Mouse (Mus musculus): ENCODE measurements at regions not wholly inside any gene's neighbourhood (a gene's known extent, or its start where the extent isn't known, plus 50 kb on each side); places are given as distances from the start of the nearest gene placed in this dataset.

- no peak for DNase-seq
Observed at GRCm38 (mm10) chr6:143634334-143634733, 467.3 kb downstream of the Etnk1 start.

GRCm38 (mm10) chr6:143635043-143635442, 468.0 kb downstream of the Etnk1 start:
- no peak for DNase-seq

GRCm38 (mm10) chr6:143640652-143641051, 473.6 kb downstream of the Etnk1 start:
- DNase-seq, result peak; percentile 37 to 58

GRCm38 (mm10) chr6:143642052-143642451, 475.0 kb downstream of the Etnk1 start:
- no peak for DNase-seq

GRCm38 (mm10) chr6:143645989-143646388, 479.0 kb downstream of the Etnk1 start:
- no peak for DNase-seq

- no peak for DNase-seq
Observed at GRCm38 (mm10) chr6:143648501-143648900, 481.5 kb downstream of the Etnk1 start.

DNA sequence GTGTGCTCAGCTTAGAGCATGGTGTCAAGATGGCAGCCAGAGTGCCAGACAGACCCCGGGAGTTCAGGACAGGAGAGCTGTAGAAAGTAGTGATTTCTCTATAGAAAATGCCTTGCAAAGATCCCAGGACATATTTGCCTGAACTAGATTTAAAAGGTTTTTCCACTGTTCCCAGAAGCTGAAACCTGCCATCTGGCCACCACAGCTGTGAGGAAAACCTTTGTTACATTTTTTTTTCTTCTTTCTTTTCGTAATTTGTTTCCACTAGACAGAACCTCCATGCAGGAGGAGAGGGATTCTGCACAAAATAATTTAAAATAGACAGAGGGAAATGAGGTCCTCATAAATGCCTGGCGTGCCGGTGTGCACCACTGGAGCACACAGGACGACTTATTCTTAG, 489.6 kb downstream of the Etnk1 start:
- DNase-seq, result no peak

DNA sequence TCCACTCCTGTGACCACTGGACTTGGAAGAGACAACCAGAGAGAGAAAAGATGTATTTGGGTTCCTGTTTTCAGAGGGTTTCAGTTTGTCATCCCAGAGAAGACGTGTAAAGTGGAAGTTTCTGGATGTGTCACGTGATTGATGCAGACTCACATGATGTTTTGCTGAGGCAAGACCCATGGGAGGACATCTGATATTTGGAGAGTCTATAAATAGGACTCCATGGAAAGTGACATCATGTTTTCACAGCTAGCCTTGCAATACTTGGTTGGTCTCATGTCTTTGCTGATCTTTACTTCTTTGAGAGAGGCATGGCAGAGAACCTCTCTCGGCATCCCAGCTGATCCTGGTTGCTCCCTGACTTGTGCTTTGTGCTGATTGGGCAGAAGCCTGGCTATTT, 493.8 kb downstream of the Etnk1 start:
- DNase-seq, result no peak

DNA sequence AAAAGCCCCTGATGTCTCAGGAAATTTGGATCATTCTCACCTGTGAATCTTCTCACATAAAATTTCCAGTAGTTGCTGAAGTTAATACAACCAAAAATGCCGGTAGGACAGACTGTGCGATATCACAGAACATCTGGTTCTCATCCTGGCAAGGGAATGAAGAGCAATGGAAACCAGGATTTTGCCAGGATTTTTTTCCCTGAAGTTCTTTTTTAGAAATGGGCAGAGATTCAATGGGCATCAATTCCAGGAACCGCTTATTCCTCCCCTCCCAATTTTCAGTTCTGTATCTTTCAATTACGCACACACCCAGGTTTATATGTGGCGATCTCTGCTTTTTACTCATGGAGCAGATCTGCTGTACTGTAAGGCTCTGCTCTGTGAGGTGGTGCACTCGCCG, 496.3 kb downstream of the Etnk1 start:
- DNase-seq, result no peak

DNA sequence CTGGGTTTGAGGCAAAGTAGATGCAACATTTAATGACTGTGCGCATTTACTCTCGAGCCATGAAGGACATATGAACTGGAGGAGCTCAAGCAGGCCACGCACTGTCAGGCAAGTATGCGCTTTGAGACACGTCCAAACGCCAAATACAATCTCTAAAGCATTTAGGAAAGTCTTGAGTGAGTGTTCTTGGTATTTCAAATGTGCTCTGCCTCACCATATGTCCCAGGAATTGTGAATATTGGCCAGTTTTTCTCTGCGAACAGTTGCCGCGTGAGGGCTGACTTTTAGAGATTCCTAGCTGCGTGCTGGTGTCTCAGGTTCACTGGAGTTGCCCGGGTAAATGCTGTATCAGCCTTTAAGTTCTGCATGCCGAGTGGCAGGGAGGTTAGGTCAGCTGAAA, 498.4 kb downstream of the Etnk1 start:
- no peak for DNase-seq

DNA sequence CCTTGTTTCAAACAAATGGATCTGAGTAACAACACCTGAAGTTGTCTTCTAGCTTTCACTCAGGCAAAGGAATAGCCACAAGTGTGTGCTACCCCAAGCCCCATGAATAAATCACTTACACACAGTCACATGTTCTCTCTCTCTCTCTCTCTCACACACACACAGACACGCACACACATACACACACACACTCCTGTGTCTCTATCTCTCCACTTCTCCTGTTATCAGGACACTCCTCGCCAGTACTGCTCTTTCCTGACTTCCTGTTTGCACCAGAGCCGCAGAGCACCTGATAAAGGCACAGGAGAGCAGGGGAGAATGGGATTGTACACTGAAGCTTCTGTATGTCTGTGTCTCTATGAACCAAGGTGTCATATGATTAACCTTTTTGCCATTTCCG, 501.5 kb downstream of the Etnk1 start:
- DNase-seq, result no peak

DNA sequence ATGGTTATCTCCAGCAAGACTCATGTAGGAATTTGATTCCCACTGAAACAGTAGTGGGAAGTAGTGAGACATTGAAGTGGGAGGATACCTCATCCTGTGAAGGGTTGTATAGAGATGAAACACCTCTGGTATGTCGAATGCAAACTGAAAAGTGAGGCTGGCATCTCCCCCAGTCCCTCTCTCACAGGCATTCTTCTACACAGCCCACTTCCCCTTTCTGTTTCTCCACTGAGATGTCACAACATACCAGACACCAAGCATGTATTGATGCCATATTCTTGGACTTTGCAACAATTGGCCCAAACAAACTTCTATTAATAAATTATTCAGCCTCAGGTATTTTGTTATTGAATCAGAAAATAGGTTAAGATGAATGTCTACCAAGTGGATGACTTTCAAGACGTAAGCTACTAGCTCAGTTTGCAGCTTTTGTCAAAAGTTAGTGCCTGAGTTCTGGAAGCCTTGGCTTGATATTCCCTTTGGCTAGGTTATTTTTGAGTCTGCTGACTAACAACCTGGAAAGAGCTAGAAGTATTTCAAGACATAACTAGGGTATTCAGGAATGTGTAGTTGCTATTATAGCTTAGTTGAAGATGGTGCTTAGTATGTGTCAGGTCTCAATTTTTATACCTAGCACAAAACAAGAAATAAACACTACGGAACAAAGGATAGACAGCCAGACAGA, 502.6 kb downstream of the Etnk1 start:
- no peak for DNase-seq

GRCm38 (mm10) chr6:143690131-143690530, 523.1 kb downstream of the Etnk1 start:
- no peak for DNase-seq

DNA sequence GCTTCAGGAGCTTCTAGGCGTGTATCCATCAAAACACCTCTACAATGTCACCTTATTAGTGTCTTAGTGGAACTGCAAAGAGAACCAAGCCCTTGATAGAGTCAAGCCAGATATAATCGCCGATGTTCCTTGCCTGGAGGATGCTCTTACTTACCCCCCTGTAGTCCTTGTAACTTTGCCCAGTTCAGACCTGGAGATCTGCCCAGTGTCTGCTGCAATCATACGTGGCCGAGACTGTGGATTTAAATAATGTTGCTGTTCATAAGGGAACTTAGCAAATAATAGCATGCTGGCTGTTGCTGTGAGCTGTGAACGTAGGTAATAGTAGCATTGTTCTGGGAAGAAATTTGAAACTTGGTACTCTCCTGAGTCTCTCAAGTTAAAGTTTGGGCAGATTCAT, 523.8 kb downstream of the Etnk1 start:
- DNase-seq, result no peak

DNA sequence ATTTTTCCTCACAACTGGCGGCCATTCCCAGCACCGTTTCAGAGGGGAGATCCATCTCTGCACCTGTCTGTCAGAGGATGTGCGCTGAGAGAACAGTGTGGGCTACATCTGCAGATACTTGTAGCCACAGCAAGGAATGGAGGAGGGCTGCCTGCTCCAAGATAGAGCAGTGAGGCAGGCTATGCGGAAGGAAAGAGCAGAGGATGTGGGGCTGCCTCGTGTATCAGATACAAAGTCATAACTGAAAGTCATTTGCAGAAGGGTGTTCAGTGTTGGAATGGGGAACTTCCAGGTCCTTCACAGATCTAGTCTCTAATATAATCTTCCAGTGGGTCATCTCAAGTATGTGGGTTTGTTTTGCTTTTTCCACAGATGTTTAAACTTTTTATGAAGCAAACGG, 531.0 kb downstream of the Etnk1 start:
- DNase-seq, result no peak

- DNase-seq, result no peak
Observed at GRCm38 (mm10) chr6:143703984-143704383, 537.0 kb downstream of the Etnk1 start.

DNA sequence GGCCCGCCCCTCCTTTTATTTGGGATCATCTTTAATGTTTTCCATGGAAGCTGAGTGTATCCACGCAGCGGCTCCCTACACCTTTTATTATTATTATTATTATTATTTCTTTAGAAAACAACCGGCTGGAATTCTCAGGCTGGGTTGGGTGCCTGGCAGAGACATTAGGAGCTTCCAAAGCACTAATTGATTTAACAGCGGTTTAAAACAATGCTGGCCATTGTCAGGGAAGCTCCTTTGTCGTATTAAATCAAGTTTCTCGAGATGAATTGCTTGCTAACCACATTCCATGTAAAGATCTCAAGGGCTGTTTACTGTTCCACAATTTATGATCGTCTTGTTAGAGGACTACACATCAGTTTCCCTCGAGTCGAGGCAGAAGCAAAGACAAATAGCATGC, 539.4 kb downstream of the Etnk1 start:
- DNase-seq, result no peak

DNA sequence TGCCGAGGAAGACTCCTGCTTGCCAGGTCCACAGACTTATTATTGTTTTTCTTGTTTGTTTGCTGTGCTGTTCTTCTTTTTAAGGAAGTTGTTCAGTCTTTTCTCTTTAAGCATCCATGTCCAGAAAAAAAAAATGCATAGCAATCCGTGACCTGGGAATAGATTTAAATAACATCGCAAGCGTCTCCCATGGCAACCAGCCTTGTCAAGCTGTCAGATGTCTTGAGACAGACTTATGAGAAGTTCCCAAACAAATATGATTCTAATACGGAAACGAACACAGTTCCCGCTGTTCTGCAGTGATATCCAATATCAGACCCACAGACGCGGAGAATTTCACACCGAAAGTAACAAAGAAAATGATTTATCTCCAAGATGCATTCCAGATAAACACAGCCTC, 547.4 kb downstream of the Etnk1 start:
- DNase-seq, result no peak

DNA sequence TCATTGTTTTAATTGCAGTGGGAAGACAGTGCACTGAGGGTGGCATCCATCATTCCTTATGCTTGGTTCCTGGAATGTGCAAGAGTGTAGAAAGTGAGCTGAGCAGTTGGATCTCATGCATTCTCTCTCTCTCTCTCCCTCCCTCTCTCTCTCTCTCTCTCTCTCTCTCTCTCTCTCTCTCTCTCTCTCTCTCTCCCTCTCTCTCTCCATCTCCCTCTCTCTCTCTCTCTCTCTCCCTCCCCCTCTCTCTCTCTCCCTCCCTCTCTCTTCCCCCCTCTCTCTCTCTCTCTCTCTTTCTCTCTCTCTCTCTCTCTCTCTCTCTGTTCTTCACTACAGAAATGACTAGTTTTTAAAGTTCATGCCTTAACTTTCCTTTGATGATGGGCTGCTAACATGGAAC, 583.1 kb downstream of the Etnk1 start:
- DNase-seq, result no peak

DNA sequence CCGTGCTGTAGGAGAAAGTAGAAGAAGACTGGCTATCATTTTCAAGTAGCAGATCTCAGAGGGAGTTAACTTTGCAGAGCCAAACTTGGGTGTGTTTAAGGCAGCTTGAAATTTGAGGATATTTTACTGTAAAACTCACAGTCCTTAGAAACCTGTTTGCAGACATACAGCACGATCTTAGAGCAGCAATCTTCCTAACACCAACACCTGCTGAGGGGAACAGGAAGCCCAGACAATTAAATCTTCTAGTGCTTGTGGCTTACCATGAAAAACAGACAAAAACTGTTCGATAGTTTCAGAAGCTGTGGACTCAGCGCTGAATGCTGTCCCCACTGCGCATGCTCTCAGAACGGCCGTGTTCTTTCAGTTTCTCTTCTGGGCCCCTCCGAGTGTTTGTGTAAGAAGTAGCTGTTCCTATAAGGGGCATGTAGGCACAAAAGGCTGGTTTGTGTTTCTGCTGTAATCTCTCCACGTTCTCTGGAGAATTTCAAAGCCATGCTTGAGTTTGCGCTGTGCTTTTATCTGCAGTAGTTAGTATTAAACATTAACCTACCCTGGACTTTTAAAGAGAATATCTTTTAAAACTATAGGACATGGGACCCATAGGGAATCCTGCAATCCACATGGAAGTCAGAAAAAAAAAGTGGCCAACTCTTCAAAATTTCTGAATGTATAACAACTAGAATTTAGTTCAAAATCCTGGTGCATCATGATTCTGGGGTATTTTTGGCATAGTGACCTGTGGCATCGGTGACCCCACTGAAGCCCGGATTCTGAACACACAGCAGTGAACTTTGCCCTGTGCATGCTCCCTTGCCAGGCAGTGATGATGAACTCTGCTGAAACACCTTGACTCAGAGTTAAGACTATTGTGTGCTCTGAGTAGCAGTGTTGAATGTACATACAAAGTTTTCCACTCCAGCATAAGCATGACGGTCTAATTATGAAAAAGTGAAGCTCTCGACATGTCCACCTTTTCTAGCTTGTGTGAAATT, 584.4 kb downstream of the Etnk1 start:
- DNase-seq, result peak; percentile 59 to 62

DNA sequence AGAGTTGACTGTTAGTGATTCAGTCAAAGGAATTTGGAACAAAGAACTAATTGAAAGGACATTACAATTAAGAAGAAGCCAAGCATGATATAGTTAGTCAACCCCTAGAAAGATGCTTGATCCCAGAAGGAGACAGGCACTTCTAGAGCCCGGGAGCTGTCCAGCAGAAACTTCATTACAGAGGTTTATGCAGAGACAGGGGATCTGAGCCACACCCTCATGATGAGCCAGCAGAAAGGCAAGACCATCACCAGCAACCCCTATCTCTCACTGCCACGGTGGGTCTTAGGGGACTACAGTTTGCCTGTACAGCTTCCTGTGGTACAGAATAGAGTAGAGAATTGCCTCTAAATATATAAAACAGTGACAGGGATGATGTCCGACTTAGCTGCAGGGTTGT, 590.4 kb downstream of the Etnk1 start:
- no peak for DNase-seq

DNA sequence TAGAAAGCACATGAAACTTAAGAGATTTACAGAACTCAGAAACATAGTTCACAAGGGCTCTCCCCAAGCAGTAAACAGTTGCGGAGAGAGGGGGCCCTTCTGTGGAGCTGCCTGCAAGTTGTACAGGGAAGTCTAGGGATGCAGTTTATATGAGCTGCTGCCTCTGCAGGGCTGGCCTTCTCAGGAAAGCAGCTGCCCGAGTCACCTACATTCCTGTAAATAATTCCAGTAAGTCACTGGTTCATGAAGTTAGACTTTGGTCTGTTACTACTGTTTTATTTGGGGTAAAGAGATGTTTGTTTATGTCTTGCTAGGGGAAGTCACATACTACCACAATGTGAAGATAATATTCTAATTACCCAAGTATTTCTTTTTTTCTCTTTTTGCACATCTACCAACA, 601.1 kb downstream of the Etnk1 start:
- no peak for DNase-seq
